Mouse (Mus musculus) CH12.LX (cell line): ENCODE data around the gene Rybp. TPM values are rescaled to one million over a fixed set of nuclear protein-coding genes. Genes with fewer than 3 reads are reported as not detected.

Experiments used
- DNase-seq: peaks from one replicate; pipeline ENCODE4 v3.0.0-alpha.2; 2013; ENCODE audit errors: extremely low read depth
- H3K27ac ChIP-seq: 2 replicates; pipeline ENCODE4 v1.5.1; 2012; ENCODE audit warnings: low read depth, mild to moderate bottlenecking, control low read depth, moderate library complexity; ENCODE audit not compliant: insufficient read depth
- H3K27me3 ChIP-seq: replicated peaks from 2 replicates; pipeline ENCODE3; 2012; ENCODE audit warnings: inconsistent platforms
- H3K36me3 ChIP-seq, 2 experiments: replicated peaks in 1 of 2; 2 replicates each; pipeline versions ENCODE3 to v1.6.1; 2012; ENCODE audit warnings: inconsistent platforms in 1 of 2, low read length in 1 of 2, mild to moderate bottlenecking in 1 of 2, mixed read lengths in 1 of 2, moderate library complexity in 1 of 2; ENCODE audit not compliant: control insufficient read depth in 1 of 2, insufficient read depth in 1 of 2
- H3K4me1 ChIP-seq, 2 experiments: 2 replicates each; pipeline ENCODE4 v1.6.1; 2012; ENCODE audit warnings: inconsistent platforms in 1 of 2, moderate library complexity in 1 of 2; ENCODE audit not compliant: insufficient read depth in 2 of 2, control insufficient read depth in 1 of 2
- H3K4me2 ChIP-seq: 2 replicates; pipeline ENCODE4 v1.6.1; 2012; ENCODE audit warnings: low read depth, mild to moderate bottlenecking, control low read depth; ENCODE audit not compliant: poor library complexity, insufficient read depth, severe bottlenecking
- H3K4me3 ChIP-seq, 3 experiments: fragments of 150-350 bp in 1 of 3; sonication (generic) in 1 of 3; replicated peaks in 1 of 3; 2 replicates each; pipeline versions ENCODE3 to v1.5.1; 2011 to 2012; ENCODE audit warnings: low read depth in 2 of 3, low read length in 2 of 3, mild to moderate bottlenecking in 2 of 3, moderate library complexity in 2 of 3, control low read depth in 1 of 3, improper control_type of control experiment in 1 of 3, inconsistent platforms in 1 of 3, mixed read lengths in 1 of 3; ENCODE audit not compliant: poor library complexity in 1 of 3
- H3K79me2 ChIP-seq: replicated peaks from 2 replicates; pipeline ENCODE4 v1.6.1; 2012; ENCODE audit warnings: mild to moderate bottlenecking, moderate library complexity; ENCODE audit not compliant: control insufficient read depth, poor library complexity, insufficient read depth, severe bottlenecking; ENCODE audit errors: extremely low read depth
- H3K9ac ChIP-seq: 2 replicates; pipeline ENCODE4 v1.6.1; 2012; ENCODE audit warnings: low read depth, mild to moderate bottlenecking, control low read depth, moderate library complexity; ENCODE audit not compliant: insufficient read depth
- H3K9me3 ChIP-seq: replicated peaks from 2 replicates; pipeline ENCODE3; 2012; ENCODE audit warnings: low read length, inconsistent platforms, mixed read lengths
- BHLHE40 ChIP-seq: IDR thresholded peaks from 2 replicates; pipeline ENCODE4 v1.6.1; 2011; ENCODE audit warnings: mild to moderate bottlenecking, low read depth, low read length, improper control_type of control experiment
- CHD2 ChIP-seq: IDR thresholded peaks from 2 replicates; pipeline ENCODE4 v1.6.1; 2011; ENCODE audit warnings: low read length, improper control_type of control experiment
- ELF1 ChIP-seq: IDR thresholded peaks from 2 replicates; pipeline ENCODE4 v1.6.1; 2014; ENCODE audit warnings: low read depth, mild to moderate bottlenecking, inconsistent platforms, low read length, improper control_type of control experiment
- EP300 ChIP-seq: IDR thresholded peaks from 2 replicates; pipeline ENCODE4 v1.6.1; 2011; ENCODE audit warnings: low read length, improper control_type of control experiment
- GABPA ChIP-seq: IDR thresholded peaks from 2 replicates; pipeline ENCODE4 v1.6.1; 2012; ENCODE audit warnings: low read depth, low read length, improper control_type of control experiment, inconsistent platforms; ENCODE audit not compliant: insufficient replicate concordance
- HCFC1 ChIP-seq: IDR thresholded peaks from 2 replicates; pipeline ENCODE4 v1.6.1; 2012; ENCODE audit warnings: low read depth, mild to moderate bottlenecking, inconsistent platforms, low read length, improper control_type of control experiment
- JUN ChIP-seq: IDR thresholded peaks from 2 replicates; pipeline ENCODE4 v1.6.1; 2011; ENCODE audit warnings: low read depth, mild to moderate bottlenecking, low read length, improper control_type of control experiment, moderate library complexity; ENCODE audit not compliant: insufficient read depth
- KAT2A ChIP-seq: IDR thresholded peaks from 2 replicates; pipeline ENCODE4 v1.6.1; 2012; ENCODE audit warnings: low read length, improper control_type of control experiment, inconsistent platforms; ENCODE audit not compliant: insufficient replicate concordance
- MAX ChIP-seq: IDR thresholded peaks from 2 replicates; pipeline ENCODE4 v1.6.1; 2011; ENCODE audit warnings: low read length, improper control_type of control experiment
- MAZ ChIP-seq: IDR thresholded peaks from 2 replicates; pipeline ENCODE4 v1.6.1; 2012; ENCODE audit warnings: low read depth, mild to moderate bottlenecking, inconsistent platforms, low read length, improper control_type of control experiment, moderate library complexity
- NELFE ChIP-seq: IDR thresholded peaks from 2 replicates; pipeline ENCODE4 v1.6.1; 2011; ENCODE audit warnings: low read depth, low read length, improper control_type of control experiment
- POLR2A ChIP-seq: IDR thresholded peaks from 2 replicates; pipeline ENCODE4 v1.6.1; 2011; ENCODE audit warnings: low read depth, mild to moderate bottlenecking, improper control_type of control experiment, low read length
- POLR2AphosphoS2 ChIP-seq: IDR thresholded peaks from 2 replicates; pipeline ENCODE4 v1.6.1; 2011; ENCODE audit warnings: low read depth, low read length, improper control_type of control experiment
- RAD21 ChIP-seq: IDR thresholded peaks from 2 replicates; pipeline ENCODE4 v1.6.1; 2011; ENCODE audit warnings: low read depth, mild to moderate bottlenecking, low read length, improper control_type of control experiment, moderate library complexity
- RCOR1 ChIP-seq: conservative IDR thresholded peaks from 2 replicates; pipeline ENCODE4 v1.6.1; 2012; ENCODE audit warnings: low read depth, mild to moderate bottlenecking, inconsistent platforms, low read length, improper control_type of control experiment
- SIN3A ChIP-seq: IDR thresholded peaks from 2 replicates; pipeline ENCODE4 v1.6.1; 2012; ENCODE audit warnings: low read length, improper control_type of control experiment, inconsistent platforms
- TBP ChIP-seq: conservative IDR thresholded peaks from 2 replicates; pipeline ENCODE4 v1.6.1; 2011; ENCODE audit warnings: low read depth, low read length, improper control_type of control experiment
- UBTF ChIP-seq: IDR thresholded peaks from 2 replicates; pipeline ENCODE4 v1.6.1; 2012; ENCODE audit warnings: low read depth, mild to moderate bottlenecking, inconsistent platforms, low read length, improper control_type of control experiment, moderate library complexity
- USF2 ChIP-seq: conservative IDR thresholded peaks from 2 replicates; pipeline ENCODE4 v1.6.1; 2011; ENCODE audit warnings: low read depth, low read length, improper control_type of control experiment
- dilution Hi-C: fragments of 300-500 bp; cut with MboI; formaldehyde crosslinking; loops from 2 replicates; pipeline ENCODE4 v1.14.3; 2020; ENCODE audit warnings: low sequenced_read_pairs; ENCODE audit not compliant: extremely low pct_unique_long_range_greater_than_20kb, extremely low pct_ligation_motif_present
- in situ Hi-C: fragments of 300-500 bp; cut with MboI; formaldehyde crosslinking; loops from 3 replicates; pipeline ENCODE4 v1.14.3; 2019; ENCODE audit warnings: low sequenced_read_pairs, low pct_ligation_motif_present, low pct_unique_long_range_greater_than_20kb, mixed read lengths
- polyA plus RNA-seq: library from polyadenylated mRNA; unstranded; fragments of >175 nt; gene quantifications from 2 replicates; pipeline ENCODE4 v1.2.1, GENCODE M21; 2012; ENCODE audit warnings: low read depth; ENCODE audit not compliant: insufficient read length
- total RNA-seq, 2 experiments: library from RNA; depleted of rRNA; stranded (reverse); fragments of 300-350 nt in 1 of 2; fragments of >200 nt in 1 of 2; gene quantifications; 2 replicates each; pipeline ENCODE4 v1.2.3; 2012 to 2014

Gene Rybp
- total and polyA plus RNA-seq, 3 experiments = 9.1 to 27.4 (median 23.6) TPM

DNA sequence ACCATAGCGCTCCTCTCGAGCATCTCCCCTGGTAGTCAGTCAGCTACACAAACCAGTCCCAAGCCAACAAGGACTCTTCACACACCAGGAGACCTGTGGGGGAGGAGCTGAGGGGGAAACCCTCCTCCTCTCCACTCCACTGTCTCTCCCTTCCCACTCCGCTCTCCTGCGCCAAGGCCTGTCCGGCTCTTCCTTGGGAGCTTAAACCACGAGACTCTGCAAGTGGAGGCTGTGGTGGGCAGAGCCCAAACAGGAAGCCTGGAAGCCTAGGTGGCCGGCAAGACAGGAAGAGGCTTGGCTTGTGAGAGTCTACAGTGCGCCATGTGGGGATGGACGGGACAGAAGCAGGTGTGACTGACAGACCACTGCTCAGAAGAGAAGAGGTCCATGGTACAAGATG, 73.7 kb downstream of the Rybp start:
- dilution Hi-C loops = no loop called here
- no peak overlapping the region for H3K4me3 ChIP-seq

DNA sequence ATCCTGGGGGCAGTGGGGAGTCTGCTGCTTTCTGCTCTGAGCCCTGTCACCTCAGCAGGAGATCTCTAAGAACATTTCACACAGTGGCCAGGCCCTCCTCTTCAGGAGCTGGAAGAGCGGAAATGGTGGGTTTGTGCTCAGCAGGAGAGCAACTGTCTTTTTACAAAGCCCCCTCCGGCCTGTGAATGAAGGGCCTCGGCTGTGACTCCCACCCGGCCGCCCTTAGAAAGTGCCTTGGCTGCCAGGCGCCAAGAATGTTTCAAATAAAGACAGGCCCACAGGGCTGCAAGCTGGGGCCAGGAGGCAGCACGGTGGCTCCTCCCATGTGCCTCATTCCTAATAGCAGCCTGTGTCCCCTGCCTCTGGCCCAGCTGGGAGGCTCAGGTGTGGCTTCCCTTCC, 74.5 kb downstream of the Rybp start:
- Histone ChIP-seq H3K4me3 (no peak overlapping the region), H3K9ac (no peak overlapping the region), H3K27me3 (peaks cover 1% of the 10 kb centered on the region), H3K79me2 (no peaks in the 10 kb centered on the region), H3K9me3 (no peaks in the 10 kb centered on the region), H3K27ac (no peak overlapping the region), H3K4me2 (no peak overlapping the region), H3K4me1 (peaks cover 5 to 71% of the 10 kb centered on the region in 2 experiments; a peak in 3 of 4 replicates), H3K36me3 (no peaks in the 10 kb centered on the region)
- dilution Hi-C loops (no loop called here), in situ Hi-C loops (no loop called here)
- DNase-seq = no peak
- TF ChIP-seq HCFC1 (no peak), RCOR1 (no peak), NELFE (no peak), EP300 (no peak), BHLHE40 (no peak), POLR2AphosphoS2 (no peak), MAX (no peak), RAD21 (no peak)

More for the DNA sequence above, 73.7 kb downstream of the Rybp start:
- Histone ChIP-seq H3K4me2 (no peak overlapping the region), H3K36me3 (no peaks in the 10 kb centered on the region), H3K79me2 (no peaks in the 10 kb centered on the region), H3K9ac (no peak overlapping the region), H3K27me3 (no peaks in the 10 kb centered on the region), H3K4me1 (peaks cover 5 to 71% of the 10 kb centered on the region in 2 experiments), H3K27ac (no peak overlapping the region), H3K9me3 (no peaks in the 10 kb centered on the region)
- in situ Hi-C loops = no loop called here
- DNase-seq = no peak
- TF ChIP-seq MAZ (no peak), USF2 (no peak)

DNA sequence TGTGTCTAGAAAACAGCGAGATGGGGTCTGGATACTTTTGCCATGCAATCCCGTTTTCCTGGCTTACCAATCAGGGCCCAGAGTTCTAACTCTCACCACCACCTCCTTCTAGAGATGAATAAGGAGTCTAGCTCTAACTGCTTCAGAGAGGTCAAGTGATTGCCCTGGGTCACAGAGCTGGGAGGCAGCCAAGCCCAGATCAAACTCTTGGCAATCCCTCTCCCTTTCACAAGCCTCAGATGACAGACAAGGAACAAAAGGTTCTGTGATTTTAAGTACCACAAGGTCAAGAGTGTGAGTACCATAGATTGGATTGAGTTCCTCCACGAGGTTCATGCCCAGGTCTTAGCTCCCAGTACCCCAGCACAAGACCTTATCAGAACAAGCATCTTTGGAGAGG, 75.6 kb downstream of the Rybp start:
- H3K9ac ChIP-seq = no peak overlapping the region

More for the DNA sequence above, 75.6 kb downstream of the Rybp start:
- no peak for TF ChIP-seq NELFE
- no peak for TF ChIP-seq CHD2
- TF ChIP-seq ELF1 = no peak
- TF ChIP-seq MAZ = no peak
- no peak for TF ChIP-seq UBTF
- no peak for TF ChIP-seq KAT2A
- no peak for TF ChIP-seq TBP
- no peak for TF ChIP-seq EP300
- no peak for TF ChIP-seq POLR2A
- no peak for TF ChIP-seq SIN3A
- no peak for TF ChIP-seq JUN
- no peak for TF ChIP-seq GABPA
- dilution Hi-C loops = no loop called here
- H3K36me3 ChIP-seq = no peaks in the 10 kb centered on the region
- no peaks in the 10 kb centered on the region for H3K79me2 ChIP-seq
- peaks cover 1% of the 10 kb centered on the region for H3K27me3 ChIP-seq
- in situ Hi-C loops = no loop called here
- H3K9me3 ChIP-seq = no peaks in the 10 kb centered on the region
- H3K4me2 ChIP-seq = no peak overlapping the region
- DNase-seq = no peak
- peaks cover 5 to 66% of the 10 kb centered on the region in 2 experiments; a peak in 3 of 4 replicates for H3K4me1 ChIP-seq
- no peak overlapping the region for H3K4me3 ChIP-seq
- H3K27ac ChIP-seq = no peak overlapping the region
